16 mouse cellular contexts compared by ENCODE assay signal in the genomic region with DNA sequence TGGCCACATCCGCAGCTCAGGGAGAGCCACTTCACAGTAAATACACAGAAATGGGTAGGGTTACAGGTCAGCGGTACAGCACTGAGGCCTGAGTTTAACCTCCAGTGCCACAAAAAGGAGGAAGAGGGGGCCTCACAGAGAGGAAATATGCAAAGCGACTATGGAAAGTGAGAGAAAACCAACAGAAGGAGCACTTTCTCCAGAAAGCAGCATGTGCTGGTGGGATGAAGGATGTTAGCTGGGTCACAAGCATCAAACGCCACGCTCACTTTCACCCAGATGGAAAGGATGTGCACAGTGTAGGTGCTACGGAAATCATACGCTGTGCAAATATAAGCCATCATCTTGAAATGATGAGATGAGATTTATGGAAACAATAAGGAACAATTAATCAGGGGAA. TPM values are rescaled to one million over a fixed set of nuclear protein-coding genes. Genes with fewer than 3 reads are reported as not detected.
A peak's percentile ranks its signal among the peaks of the same experiment; 100 is the strongest.
DNase-seq lines count a peak whose midpoint lies in the region; ATAC-seq lines count a peak whose summit lies in the region.
"Had no signal": no experiment of that assay in that cellular context is flagged by ENCODE, and none has a peak within 500 bp of the region (broad histone marks: within the 10 kb centered on the region; RNA-seq: fewer than 3 reads in every experiment).

No protein-coding gene starts in this region.

- H3K9me3 ChIP-seq in heart, embryonic 12.5 days (replicated peaks): no peaks in the 10 kb centered on the region
- no peaks in the 10 kb centered on the region for H3K9me3 ChIP-seq in kidney, embryonic 15.5 days (replicated peaks)
- no peaks in the 10 kb centered on the region for H3K9me3 ChIP-seq in neural tube, embryonic 15.5 days (replicated peaks)
- H3K9me3 ChIP-seq: limb, embryonic 12.5 days; midbrain, embryonic 12.5 days had no signal

- no peak overlapping the region for H3K4me3 ChIP-seq in heart, embryonic 12.5 days
- no peak overlapping the region for H3K4me3 ChIP-seq in kidney, embryonic 15.5 days (replicated peaks)
- no peak overlapping the region for H3K4me3 ChIP-seq in neural tube, embryonic 15.5 days (replicated peaks)
- H3K4me3 ChIP-seq: gastrocnemius, adult 2 months; layer of hippocampus, adult 2 months; limb, embryonic 12.5 days; midbrain, embryonic 12.5 days had no signal

- no peaks in the 10 kb centered on the region for H3K27me3 ChIP-seq in heart, embryonic 12.5 days (replicated peaks)
- H3K27me3 ChIP-seq in kidney, embryonic 15.5 days: 0 out of 2 replicates have a peak, but pooled peaks cover 3% of the 10 kb centered on the region
- no peaks in the 10 kb centered on the region for H3K27me3 ChIP-seq in neural tube, embryonic 15.5 days (replicated peaks)
- H3K27me3 ChIP-seq: limb, embryonic 12.5 days; midbrain, embryonic 12.5 days had no signal

- H3K4me1 ChIP-seq in heart, embryonic 12.5 days (replicated peaks): peaks cover 15% of the 10 kb centered on the region; the same call in 1 of the 2 replicates
- peaks cover 15% of the 10 kb centered on the region for H3K4me1 ChIP-seq in kidney, embryonic 15.5 days
- H3K4me1 ChIP-seq in neural tube, embryonic 15.5 days: no peaks in the 10 kb centered on the region
- H3K4me1 ChIP-seq: limb, embryonic 12.5 days; midbrain, embryonic 12.5 days had no signal

- no peak overlapping the region for H3K9ac ChIP-seq in heart, embryonic 12.5 days
- H3K9ac ChIP-seq in kidney, embryonic 15.5 days: no peak overlapping the region
- H3K9ac ChIP-seq in neural tube, embryonic 15.5 days (replicated peaks): no peak overlapping the region
- H3K9ac ChIP-seq: forebrain, postnatal 0 days; limb, embryonic 12.5 days; midbrain, embryonic 12.5 days had no signal

- H3K27ac ChIP-seq in heart, embryonic 12.5 days (ENCODE audit: poor library complexity, severe bottlenecking): peak overlapping the region; percentile 79
- peak overlapping the region; percentile 48 for H3K27ac ChIP-seq in kidney, embryonic 15.5 days
- H3K27ac ChIP-seq in neural tube, embryonic 15.5 days (replicated peaks): no peak overlapping the region
- H3K27ac ChIP-seq: gastrocnemius, adult 2 months; layer of hippocampus, adult 2 months; limb, embryonic 12.5 days; midbrain, embryonic 12.5 days had no signal

- DNase-seq in heart, postnatal 36 days: no peak
- DNase-seq in kidney, adult 11 months: no peak
- DNase-seq in neural tube, embryonic 10.5 days (ENCODE audit: extremely low spot score, low spot score): peak; percentile 28
- no peak for DNase-seq in spleen, postnatal 10 days (ENCODE audit: low spot score in 2 of 2)
- no peak for DNase-seq in embryo, embryonic 11 days
- DNase-seq: B cell, adult 2 months; cerebellum, postnatal 14 days; forebrain, postnatal 0 days; gastrocnemius, adult 2 months; spleen, adult 18-20 months had no signal

- no peaks in the 10 kb centered on the region for H3K36me3 ChIP-seq in heart, embryonic 12.5 days
- no peaks in the 10 kb centered on the region for H3K36me3 ChIP-seq in kidney, embryonic 15.5 days
- H3K36me3 ChIP-seq in neural tube, embryonic 15.5 days: no peaks in the 10 kb centered on the region
- H3K36me3 ChIP-seq: limb, embryonic 12.5 days; midbrain, embryonic 12.5 days had no signal

- intact Hi-C loops in heart, postnatal 36 days (cut with DNase I): no loop called here

- ATAC-seq in heart, embryonic 12.5 days (ENCODE audit: insufficient number of reproducible peaks, low FRiP score): peak; percentile 51
- ATAC-seq in kidney, embryonic 15.5 days (replicated peaks; ENCODE audit: low FRiP score): peak; percentile 59
- ATAC-seq in neural tube, embryonic 15.5 days (ENCODE audit: low FRiP score): no peak
- ATAC-seq: forebrain, postnatal 0 days had no signal

- H3K4me2 ChIP-seq in heart, embryonic 12.5 days: no peak overlapping the region
- H3K4me2 ChIP-seq in kidney, embryonic 15.5 days: no peak overlapping the region
- no peak overlapping the region for H3K4me2 ChIP-seq in neural tube, embryonic 15.5 days
- H3K4me2 ChIP-seq: limb, embryonic 12.5 days; midbrain, embryonic 12.5 days had no signal

- WGBS in heart, embryonic 12.5 days: 63% methylated on average over 7 of the region's 7 CpGs
- 22% methylated on average over 7 of the region's 7 CpGs for WGBS in kidney, embryonic 15.5 days
- WGBS in neural tube, embryonic 15.5 days: 56% methylated on average over 7 of the region's 7 CpGs

RNA-seq across cellular contexts. Expression of a gene that starts 28.3 kb away (rescaled TPM):
- polyA plus RNA-seq in heart, embryonic 12.5 days (2016; fragmentation: Nextera tagmentation; extraction: Ambion mirVana): 32.4 and 40.7 TPM in 2 replicates
- 10 to 100 TPM; 23.3 to 31.0 TPM for total RNA-seq in heart, postnatal 36 days (2021)
- 11.6 and 15.0 TPM in 2 replicates for polyA plus RNA-seq in kidney, embryonic 15.5 days (2015; fragmentation: Nextera tagmentation; extraction: Ambion mirVana)
- 9.0 and 13.2 TPM in 2 replicates for polyA plus RNA-seq in neural tube, embryonic 15.5 days (2015; fragmentation: Nextera tagmentation; extraction: Ambion mirVana)

RNA-seq across cellular contexts. Expression of a gene that starts 46.6 kb away (rescaled TPM):
- 85.9 and 87.0 TPM in 2 replicates for polyA plus RNA-seq in heart, embryonic 12.5 days (2016; fragmentation: Nextera tagmentation; extraction: Ambion mirVana)
- 10 to 100 TPM; 65.1 to 73.0 TPM for total RNA-seq in heart, postnatal 36 days (2021)
- 85.5 and 87.8 TPM in 2 replicates for polyA plus RNA-seq in kidney, embryonic 15.5 days (2015; fragmentation: Nextera tagmentation; extraction: Ambion mirVana)
- polyA plus RNA-seq in neural tube, embryonic 15.5 days (2015; fragmentation: Nextera tagmentation; extraction: Ambion mirVana): 39.8 and 57.3 TPM in 2 replicates

RNA-seq across cellular contexts. Expression of a gene that starts 47.3 kb away (rescaled TPM):
- 57.4 and 60.5 TPM in 2 replicates for polyA plus RNA-seq in heart, embryonic 12.5 days (2016; fragmentation: Nextera tagmentation; extraction: Ambion mirVana)
- 10 to 100 TPM; 18.7 to 19.1 TPM for total RNA-seq in heart, postnatal 36 days (2021)
- polyA plus RNA-seq in kidney, embryonic 15.5 days (2015; fragmentation: Nextera tagmentation; extraction: Ambion mirVana): 82.7 and 87.4 TPM in 2 replicates
- polyA plus RNA-seq in neural tube, embryonic 15.5 days (2015; fragmentation: Nextera tagmentation; extraction: Ambion mirVana): 40.5 and 51.7 TPM in 2 replicates
